Comparison of ENCODE assay signal across 11 mouse cellular contexts in genomic region chr2:125355216-125355971, GRCm38 (mm10).
DNase-seq lines count a peak whose midpoint lies in the region; ATAC-seq lines count a peak whose summit lies in the region.
"Had no signal": no experiment of that assay in that cellular context is flagged by ENCODE, and none has a peak within 500 bp of the region (broad histone marks: within the 10 kb centered on the region; RNA-seq: fewer than 3 reads in every experiment).

No protein-coding gene starts in this region.

- H3K9ac ChIP-seq in heart, embryonic 14.5 days (ENCODE audit: low read length), result no peak overlapping the region
- H3K9ac ChIP-seq: kidney, embryonic 15.5 days; liver, embryonic 14.5 days; neural tube, embryonic 13.5 days had no signal

- WGBS in heart, embryonic 14.5 days, result 29% methylated on average over 11 of the region's 11 CpGs

- H3K4me3 ChIP-seq in heart, embryonic 14.5 days (ENCODE audit: control insufficient read depth in 1 of 2, insufficient read depth in 1 of 2, low read depth in 1 of 2, low read length in 2 of 2), result no peak overlapping the region
- H3K4me3 ChIP-seq: kidney, embryonic 15.5 days; neural tube, embryonic 13.5 days had no signal

- peaks cover 9 to 12% of the 10 kb centered on the region in 2 experiments for H3K4me1 ChIP-seq in heart, embryonic 14.5 days (ENCODE audit: control insufficient read depth in 2 of 2, insufficient read depth in 2 of 2, low read length in 2 of 2)
- H3K4me1 ChIP-seq: neural tube, embryonic 13.5 days had no signal

- no peaks in the 10 kb centered on the region for H3K27me3 ChIP-seq in heart, embryonic 14.5 days (ENCODE audit: control insufficient read depth, insufficient read depth, low read length)
- H3K27me3 ChIP-seq: kidney, embryonic 15.5 days; neural tube, embryonic 13.5 days had no signal

- H3K36me3 ChIP-seq in heart, embryonic 14.5 days (ENCODE audit: control insufficient read depth, insufficient read depth, low read length), result peaks cover 35% of the 10 kb centered on the region

- no peak; the same call in 1 of the 2 replicates for ATAC-seq in heart, embryonic 14.5 days (ENCODE audit: insufficient number of reproducible peaks, insufficient read depth, low FRiP score, low read depth)

- no peaks in the 10 kb centered on the region for H3K9me3 ChIP-seq in heart, embryonic 14.5 days (ENCODE audit: control insufficient read depth, low read length)
- H3K9me3 ChIP-seq: kidney, embryonic 15.5 days; neural tube, embryonic 13.5 days had no signal

- DNase-seq in cerebellum, postnatal 10 days, result peak; percentile 56 to 57
- no peak for DNase-seq in cerebellum, postnatal 4 days (ENCODE audit: low spot score in 2 of 2)
- peak; percentile 44 for DNase-seq in kidney, postnatal 10 days
- no peak for DNase-seq in kidney, postnatal 36 days
- peak; percentile 5 for DNase-seq in retina, embryonic 14.5 days (ENCODE audit: low spot score)
- no peak for DNase-seq in right cerebral cortex, adult 18-20 months
- DNase-seq in thymus, postnatal 4 days, result no peak

- peak overlapping the region; percentile 17 to 46; a peak in 3 of 4 replicates for H3K27ac ChIP-seq in heart, embryonic 14.5 days (replicated peaks in 1 of 2; ENCODE audit: control insufficient read depth in 1 of 2, insufficient read depth in 1 of 2, low read depth in 2 of 2, low read length in 2 of 2)
- H3K27ac ChIP-seq: kidney, embryonic 15.5 days; liver, embryonic 14.5 days; neural tube, embryonic 13.5 days had no signal

- peak overlapping the region; percentile 11; the same call in 1 of the 2 replicates for H3K4me2 ChIP-seq in heart, embryonic 14.5 days (ENCODE audit: low read length)
- H3K4me2 ChIP-seq: kidney, embryonic 15.5 days; neural tube, embryonic 13.5 days had no signal

Comparison
In these comparisons a context has a peak if more than half of its experiments do, and no peak if none do; other contexts are left out.
1. DNase-seq: peak in cerebellum, postnatal 10 days (2 of 2), kidney, postnatal 10 days (single experiment) and retina, embryonic 14.5 days (single experiment); none in cerebellum, postnatal 4 days (0 of 2), kidney, postnatal 36 days (0 of 2), right cerebral cortex, adult 18-20 months (single experiment) and thymus, postnatal 4 days (single experiment).